Mouse (Mus musculus) cerebellum, adult 2 months (tissue): ENCODE data around the gene Akr1d1. TPM values are rescaled to one million over a fixed set of nuclear protein-coding genes. Genes with fewer than 3 reads are reported as not detected.

Experiments
- DNase-seq, 2 experiments: peaks; one replicate each; pipeline ENCODE4 v3.0.0; 2021
- H3K27ac ChIP-seq: fragments of 200-500 bp; 2 replicates; pipeline ENCODE4 v1.5.1; 2012; ENCODE audit warnings: low read length, control low read depth, inconsistent platforms; ENCODE audit not compliant: insufficient read depth
- H3K27me3 ChIP-seq: fragments of 200-500 bp; 2 replicates; pipeline ENCODE4 v1.6.1; 2012; ENCODE audit warnings: inconsistent platforms, mild to moderate bottlenecking, low read length, moderate library complexity; ENCODE audit not compliant: control insufficient read depth, insufficient read depth
- H3K4me1 ChIP-seq: fragments of 200-500 bp; 2 replicates; pipeline ENCODE4 v1.6.1; 2011; ENCODE audit warnings: low read length; ENCODE audit not compliant: control insufficient read depth, insufficient read depth
- H3K4me3 ChIP-seq: fragments of 200-500 bp; replicated peaks from 2 replicates; pipeline ENCODE3; 2011; ENCODE audit warnings: mild to moderate bottlenecking, low read depth, low read length, control low read depth; ENCODE audit not compliant: insufficient read depth
- CTCF ChIP-seq: fragments of 200-500 bp; IDR thresholded peaks from 2 replicates; pipeline ENCODE4 v1.5.1; 2011; ENCODE audit warnings: low read depth, mild to moderate bottlenecking, control low read depth, low read length, moderate library complexity, borderline replicate concordance; ENCODE audit not compliant: insufficient read depth
- POLR2A ChIP-seq: fragments of 200-500 bp; IDR thresholded peaks from 2 replicates; pipeline ENCODE4 v1.6.1; 2011; ENCODE audit warnings: low read length, control low read depth, borderline replicate concordance; ENCODE audit not compliant: insufficient read depth
- WGBS: fragments of 180-500 bp; shearing (Covaris S2); methylation state at CpG from one replicate; pipeline ENCODE4 v1.1.7; 2018; 5-methylcytosine and 5-hydroxymethylcytosine counted together
- polyA plus RNA-seq: library from polyadenylated mRNA; depleted of rRNA; stranded (reverse); fragments of >200 nt; gene quantifications from 2 replicates; pipeline ENCODE4 v1.2.3, GENCODE M21; 2012

Akr1d1 gene
- polyA plus RNA-seq, 1 experiment: not detected

DNA sequence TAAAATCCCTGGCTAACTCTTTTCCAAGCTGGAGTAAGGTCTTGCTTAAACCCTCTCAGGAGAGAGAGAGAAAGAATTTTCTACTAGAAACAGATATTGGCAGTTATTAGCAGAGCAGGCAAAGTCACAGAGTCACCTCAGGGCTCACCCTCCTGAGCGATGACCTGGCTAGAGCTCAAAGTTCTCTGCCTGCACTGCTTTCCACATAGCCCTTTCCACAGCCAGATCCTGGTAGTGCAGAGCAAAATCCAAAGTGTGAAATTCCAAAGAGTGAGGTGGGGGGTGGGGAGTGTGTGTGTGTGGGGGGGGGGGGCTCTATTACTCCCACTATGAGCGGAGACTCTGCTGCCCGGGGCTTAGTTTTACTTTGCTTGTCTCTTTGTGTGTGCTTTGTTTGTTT is 10.1 kb downstream of the Akr1d1 start:
- TF ChIP-seq CTCF (no peak), POLR2A (no peak)
- no peaks in the 10 kb centered on the region for H3K27me3 ChIP-seq
- no peak overlapping the region for H3K27ac ChIP-seq
- no peak for DNase-seq
- H3K4me3 ChIP-seq: no peak overlapping the region
- WGBS: 65% methylated on average over 3 of the region's 3 CpGs
- H3K4me1 ChIP-seq: 0 out of 2 replicates have a peak, but pooled peaks cover 2% of the 10 kb centered on the region

DNA sequence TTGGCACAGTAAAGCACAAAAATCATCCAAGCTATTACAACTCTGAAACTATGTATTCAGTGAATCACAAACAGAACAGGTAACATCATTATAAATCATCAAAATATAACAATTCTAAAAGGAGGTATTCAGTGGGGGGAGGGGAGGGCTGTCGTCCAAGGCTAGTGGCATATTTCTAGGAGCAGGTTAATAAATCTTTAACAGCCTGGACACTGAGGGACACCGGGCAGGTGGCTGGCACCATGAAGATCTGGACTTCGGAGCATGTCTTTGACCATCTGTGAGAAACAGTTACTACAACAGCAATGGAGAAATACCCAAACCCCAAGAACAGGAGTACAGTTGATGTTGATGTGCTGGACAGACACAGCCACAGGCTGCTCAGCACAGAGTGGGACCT is 11.2 kb downstream of the Akr1d1 start:
- Histone ChIP-seq H3K27me3 (no peaks in the 10 kb centered on the region), H3K4me3 (no peak overlapping the region), H3K27ac (no peak overlapping the region), H3K4me1 (0 out of 2 replicates have a peak, but pooled peaks cover 2% of the 10 kb centered on the region)
- DNase-seq: no peak
- WGBS: 10% methylated on average over 3 of the region's 3 CpGs
- TF ChIP-seq CTCF: no peak
- TF ChIP-seq POLR2A: no peak

DNA sequence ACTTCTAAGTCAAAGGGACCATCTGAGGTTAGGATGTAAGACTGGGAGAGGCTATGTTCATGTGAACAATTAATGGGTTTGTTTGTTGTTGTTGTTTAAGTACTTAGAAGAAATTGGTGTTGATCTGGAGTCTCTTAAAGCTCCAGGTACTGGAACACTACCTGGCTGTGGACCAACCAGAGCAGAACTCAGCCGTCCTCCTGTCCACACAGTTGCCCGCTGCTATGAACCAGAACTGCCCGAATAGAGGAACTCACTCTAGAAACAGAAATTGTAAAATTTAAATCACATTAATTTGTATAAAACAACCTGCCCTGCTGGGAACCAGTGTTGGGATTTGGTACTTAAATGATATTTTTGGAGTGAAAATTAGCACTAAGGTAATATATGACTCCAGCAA is 12.2 kb downstream of the Akr1d1 start:
- H3K27me3 ChIP-seq: no peaks in the 10 kb centered on the region
- no peak overlapping the region for H3K4me3 ChIP-seq
- H3K4me1 ChIP-seq: 0 out of 2 replicates have a peak, but pooled peaks cover 2% of the 10 kb centered on the region
- H3K27ac ChIP-seq: no peak overlapping the region
- DNase-seq: no peak
- TF ChIP-seq CTCF (no peak), POLR2A (no peak)
- WGBS: 71% methylated on average over 3 of the region's 3 CpGs

GRCm38 (mm10) chr6:37552760-37553159 is 22.8 kb downstream of the Akr1d1 start:
- no peaks in the 10 kb centered on the region for H3K27me3 ChIP-seq
- no peak overlapping the region for H3K27ac ChIP-seq
- no peak for DNase-seq
- 87% methylated on average over 2 of the region's 2 CpGs for WGBS
- no peak for TF ChIP-seq POLR2A
- TF ChIP-seq CTCF: no peak
- H3K4me1 ChIP-seq: no peaks in the 10 kb centered on the region
- H3K4me3 ChIP-seq: no peak overlapping the region

DNA sequence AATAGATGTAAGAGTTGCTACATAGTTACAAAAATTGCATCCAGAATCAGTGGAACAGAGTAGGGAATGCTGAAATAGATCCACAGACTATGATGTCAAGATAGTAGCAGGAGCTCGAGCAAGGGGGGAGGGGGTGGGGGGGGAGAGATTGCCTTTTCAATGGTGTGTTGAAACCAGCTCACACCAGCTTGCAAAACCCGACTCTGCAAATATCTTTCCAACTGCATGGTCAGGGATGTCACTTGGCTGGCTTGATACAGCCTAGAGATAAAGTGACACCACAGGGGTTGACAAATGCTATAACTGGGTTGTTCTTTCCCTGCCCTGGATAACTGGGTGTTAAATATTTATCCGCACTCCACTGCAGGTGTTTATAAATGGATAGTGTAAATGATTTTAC is 24.0 kb downstream of the Akr1d1 start:
- no peak for DNase-seq
- H3K4me3 ChIP-seq: no peak overlapping the region
- H3K27ac ChIP-seq: no peak overlapping the region
- WGBS: 20% methylated on average over 3 of the region's 3 CpGs
- H3K27me3 ChIP-seq: no peaks in the 10 kb centered on the region
- no peak for TF ChIP-seq CTCF
- TF ChIP-seq POLR2A: no peak
- no peaks in the 10 kb centered on the region for H3K4me1 ChIP-seq

DNA sequence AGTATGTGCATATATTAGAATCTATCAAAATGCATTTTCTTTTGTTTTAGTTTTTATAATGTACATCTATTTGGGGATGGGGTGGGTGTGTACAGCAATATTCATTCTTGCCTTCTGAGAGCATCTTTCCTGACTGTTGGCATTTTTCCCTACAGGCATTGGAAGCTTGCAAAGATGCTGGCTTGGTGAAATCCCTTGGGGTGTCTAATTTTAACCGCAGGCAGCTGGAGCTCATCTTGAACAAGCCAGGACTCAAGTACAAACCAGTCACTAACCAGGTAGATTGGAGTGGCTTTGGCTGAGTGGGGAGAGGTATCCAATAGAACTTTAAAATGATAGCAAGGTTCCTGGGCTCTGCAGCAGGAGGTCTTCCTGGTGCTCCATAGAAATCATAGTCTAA is 24.4 kb downstream of the Akr1d1 start:
- no peak overlapping the region for H3K4me3 ChIP-seq
- no peak overlapping the region for H3K27ac ChIP-seq
- TF ChIP-seq CTCF: no peak
- no peak for TF ChIP-seq POLR2A
- no peaks in the 10 kb centered on the region for H3K4me1 ChIP-seq
- 18% methylated on average over 1 of the region's 1 CpGs for WGBS
- H3K27me3 ChIP-seq: no peaks in the 10 kb centered on the region
- no peak for DNase-seq

- Histone ChIP-seq H3K27me3 (no peaks in the 10 kb centered on the region), H3K4me3 (no peak overlapping the region), H3K27ac (no peak overlapping the region), H3K4me1 (no peaks in the 10 kb centered on the region)
- 89% methylated on average over 3 of the region's 3 CpGs for WGBS
- no peak for DNase-seq
- no peak for TF ChIP-seq POLR2A
- no peak for TF ChIP-seq CTCF
These were observed 33.9 kb downstream of the Akr1d1 start for GRCm38 (mm10) chr6:37563861-37564260.

- no peak overlapping the region for H3K4me3 ChIP-seq
- DNase-seq: no peak
- H3K27me3 ChIP-seq: no peaks in the 10 kb centered on the region
- H3K27ac ChIP-seq: no peak overlapping the region
- H3K4me1 ChIP-seq: no peaks in the 10 kb centered on the region
- WGBS: 78% methylated on average over 1 of the region's 1 CpGs
- no peak for TF ChIP-seq POLR2A
- TF ChIP-seq CTCF: no peak
These were observed 37.4 kb downstream of the Akr1d1 start for GRCm38 (mm10) chr6:37567363-37567762.

DNA sequence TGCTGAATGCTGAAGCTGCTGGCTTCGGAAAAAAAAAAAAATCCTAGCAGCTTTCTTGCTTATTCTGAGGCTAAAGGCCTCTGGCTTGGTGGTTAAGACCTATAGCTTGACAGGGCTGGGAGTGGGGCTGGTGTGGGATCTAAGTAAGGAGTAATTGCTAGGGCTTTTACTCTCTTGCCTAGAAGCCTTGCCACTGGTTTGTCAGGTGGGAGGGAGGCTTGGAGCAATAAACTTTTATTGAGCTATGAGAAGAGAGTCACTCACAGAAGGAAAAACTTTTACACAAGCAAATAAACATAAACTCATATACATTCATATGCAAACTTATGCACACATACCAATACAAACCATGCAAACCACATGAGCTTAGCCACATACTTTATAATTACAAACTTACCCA is 42.0 kb downstream of the Akr1d1 start:
- H3K27ac ChIP-seq: no peak overlapping the region
- no peak for DNase-seq
- H3K4me3 ChIP-seq: no peak overlapping the region
- WGBS: 95% methylated on average over 1 of the region's 1 CpGs
- no peaks in the 10 kb centered on the region for H3K4me1 ChIP-seq
- no peak for TF ChIP-seq CTCF
- TF ChIP-seq POLR2A: no peak
- no peaks in the 10 kb centered on the region for H3K27me3 ChIP-seq
